Mouse (Mus musculus): ENCODE data around the gene Dpp6. TPM values are rescaled to one million over a fixed set of nuclear protein-coding genes. Genes with fewer than 3 reads are reported as not detected.

Gene Dpp6
- polyA plus RNA-seq, 1 experiment from 2014 or later = 0.51 TPM

GRCm38 (mm10) chr5:27343626-27344025 is 526.6 kb downstream of the Dpp6 start:
- no peak for DNase-seq (ENCODE audit: low spot score)
- no peaks in the 10 kb centered on the region for H3K36me3 ChIP-seq
- 63% methylated on average over 1 of the region's 1 CpGs for WGBS
- H3K27me3 ChIP-seq (ENCODE audit: low read depth, poor library complexity, severe bottlenecking) = no peaks in the 10 kb centered on the region
- H3K27ac ChIP-seq = no peak overlapping the region
- no peak overlapping the region for H3K4me3 ChIP-seq
- no peaks in the 10 kb centered on the region; the same call in 1 of the 2 replicates for H3K4me1 ChIP-seq
- no peaks in the 10 kb centered on the region for H3K9me3 ChIP-seq (replicated peaks)

DNA sequence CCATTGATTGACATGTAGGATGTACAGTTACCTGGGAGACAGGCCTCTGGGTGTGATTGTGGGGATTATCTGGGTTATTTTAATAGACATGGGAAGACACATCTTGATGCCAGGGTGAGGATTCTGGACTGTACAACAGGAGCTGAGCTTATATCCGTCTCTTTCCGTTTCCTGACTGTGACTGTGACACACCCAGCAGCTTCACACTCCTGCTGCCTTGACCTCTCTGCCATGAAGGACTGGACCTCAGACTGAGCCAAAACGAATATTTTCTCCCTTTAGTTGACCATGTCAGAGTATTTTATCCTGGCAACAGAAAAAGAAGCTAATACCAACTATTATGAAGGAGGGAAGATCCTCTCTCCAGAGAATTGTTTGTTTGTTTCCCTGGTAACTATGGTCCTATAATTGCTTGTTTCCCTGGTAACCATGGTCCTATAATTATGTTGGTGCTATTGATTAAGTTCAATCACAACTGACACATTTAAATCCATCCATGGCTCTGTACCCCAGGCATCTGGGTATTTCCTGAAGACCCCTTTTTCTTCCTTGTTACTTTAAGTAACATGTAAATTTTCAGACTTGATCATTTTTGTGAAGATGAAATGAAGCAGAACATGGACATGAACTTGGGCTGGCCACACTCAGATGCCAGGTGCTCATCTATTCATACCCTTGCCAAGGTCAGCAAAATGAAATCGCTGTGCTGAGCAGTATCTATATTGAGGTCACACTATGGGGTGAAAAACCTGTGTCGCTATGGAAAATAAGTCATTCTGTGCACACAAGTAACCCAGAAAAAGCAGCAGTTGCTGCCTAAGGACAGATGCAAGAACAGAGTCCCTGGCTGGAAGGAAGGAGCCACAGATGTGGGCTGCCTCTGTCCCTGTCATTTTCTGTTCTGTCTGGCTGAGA is 531.4 kb downstream of the Dpp6 start:
- WGBS = 85% methylated on average over 5 of the region's 5 CpGs
- Histone ChIP-seq H3K27me3 (ENCODE audit: low read depth, poor library complexity, severe bottlenecking) (no peaks in the 10 kb centered on the region), H3K27ac (no peak overlapping the region), H3K4me3 (no peak overlapping the region), H3K36me3 (no peaks in the 10 kb centered on the region), H3K4me1 (no peaks in the 10 kb centered on the region), H3K9me3 (replicated peaks) (no peaks in the 10 kb centered on the region)
- DNase-seq (ENCODE audit: low spot score) = no peak

DNA sequence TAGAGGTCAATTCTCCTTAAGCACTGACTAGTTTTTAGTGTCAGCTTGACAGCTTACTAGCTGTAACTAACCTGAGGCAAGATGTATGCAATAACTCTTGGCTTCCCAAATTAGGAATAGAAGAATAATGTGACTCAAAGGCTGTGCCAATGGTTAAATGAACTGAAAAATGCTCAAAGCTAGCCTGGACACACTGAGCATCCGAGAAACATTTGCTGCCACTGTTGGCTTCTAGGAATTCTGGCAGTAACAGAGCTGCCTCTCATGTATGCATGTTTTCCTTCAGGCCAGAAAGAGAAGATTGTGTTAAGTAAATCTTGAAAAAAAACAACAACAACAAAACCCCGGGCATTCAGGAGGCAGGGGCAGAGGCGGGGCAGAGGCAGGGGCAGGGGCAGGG is 540.6 kb downstream of the Dpp6 start:
- 69% methylated on average over 3 of the region's 3 CpGs for WGBS
- H3K27me3 ChIP-seq (ENCODE audit: low read depth, poor library complexity, severe bottlenecking) = no peaks in the 10 kb centered on the region

GRCm38 (mm10) chr5:27365946-27366345 is 548.9 kb downstream of the Dpp6 start:
- no peaks in the 10 kb centered on the region for H3K36me3 ChIP-seq
- WGBS = 74% methylated on average over 2 of the region's 2 CpGs
- H3K9me3 ChIP-seq (replicated peaks) = no peaks in the 10 kb centered on the region
- no peak overlapping the region for H3K4me3 ChIP-seq
- no peak overlapping the region for H3K27ac ChIP-seq
- no peaks in the 10 kb centered on the region for H3K4me1 ChIP-seq
- DNase-seq (ENCODE audit: low spot score) = no peak
- no peaks in the 10 kb centered on the region for H3K27me3 ChIP-seq (ENCODE audit: low read depth, poor library complexity, severe bottlenecking)

More for the DNA sequence above, 540.6 kb downstream of the Dpp6 start:
- Histone ChIP-seq H3K36me3 (no peaks in the 10 kb centered on the region), H3K27ac (no peak overlapping the region), H3K4me1 (no peaks in the 10 kb centered on the region), H3K4me3 (no peak overlapping the region), H3K9me3 (replicated peaks) (no peaks in the 10 kb centered on the region)
- no peak for DNase-seq (ENCODE audit: low spot score)

DNA sequence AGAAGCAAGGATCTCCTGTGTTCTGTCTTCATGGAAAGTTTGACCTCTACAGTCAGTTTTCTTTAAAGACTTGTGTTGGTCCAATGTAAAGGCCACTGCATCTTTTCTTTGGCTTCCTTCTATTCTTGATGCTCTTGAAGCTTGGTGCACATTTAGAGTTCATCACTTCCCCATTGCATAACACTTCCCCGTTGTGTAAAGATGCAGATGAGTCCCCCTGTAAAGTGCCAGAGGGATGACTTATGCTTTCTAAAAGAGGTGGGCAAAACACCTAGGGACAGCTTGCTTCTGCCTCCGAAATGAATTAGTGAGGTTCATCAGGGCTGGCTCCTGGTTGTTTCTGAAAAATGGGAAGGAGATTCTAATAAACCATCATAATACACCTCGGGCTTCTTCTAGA is 553.8 kb downstream of the Dpp6 start:
- DNase-seq (ENCODE audit: low spot score) = no peak
- Histone ChIP-seq H3K4me3 (no peak overlapping the region), H3K36me3 (no peaks in the 10 kb centered on the region), H3K27me3 (ENCODE audit: low read depth, poor library complexity, severe bottlenecking) (no peaks in the 10 kb centered on the region), H3K27ac (no peak overlapping the region), H3K4me1 (no peaks in the 10 kb centered on the region), H3K9me3 (replicated peaks) (no peaks in the 10 kb centered on the region)
- 84% methylated on average over 3 of the region's 3 CpGs for WGBS

GRCm38 (mm10) chr5:27373931-27374330 is 556.9 kb downstream of the Dpp6 start:
- H3K27me3 ChIP-seq (ENCODE audit: low read depth, poor library complexity, severe bottlenecking) = no peaks in the 10 kb centered on the region
- WGBS = 88% methylated on average over 1 of the region's 1 CpGs

GRCm38 (mm10) chr5:27375841-27376240 is 558.8 kb downstream of the Dpp6 start:
- no peak overlapping the region for H3K4me3 ChIP-seq
- H3K27me3 ChIP-seq (ENCODE audit: low read depth, poor library complexity, severe bottlenecking) = no peaks in the 10 kb centered on the region
- no peaks in the 10 kb centered on the region for H3K4me1 ChIP-seq
- no peak overlapping the region for H3K27ac ChIP-seq
- 88% methylated on average over 3 of the region's 3 CpGs for WGBS
- DNase-seq (ENCODE audit: low spot score) = no peak
- H3K36me3 ChIP-seq = no peaks in the 10 kb centered on the region
- no peaks in the 10 kb centered on the region for H3K9me3 ChIP-seq (replicated peaks)

More at GRCm38 (mm10) chr5:27373931-27374330, 556.9 kb downstream of the Dpp6 start:
- DNase-seq (ENCODE audit: low spot score) = no peak
- Histone ChIP-seq H3K36me3 (no peaks in the 10 kb centered on the region), H3K4me3 (no peak overlapping the region), H3K4me1 (no peaks in the 10 kb centered on the region), H3K27ac (no peak overlapping the region), H3K9me3 (replicated peaks) (no peaks in the 10 kb centered on the region)

DNA sequence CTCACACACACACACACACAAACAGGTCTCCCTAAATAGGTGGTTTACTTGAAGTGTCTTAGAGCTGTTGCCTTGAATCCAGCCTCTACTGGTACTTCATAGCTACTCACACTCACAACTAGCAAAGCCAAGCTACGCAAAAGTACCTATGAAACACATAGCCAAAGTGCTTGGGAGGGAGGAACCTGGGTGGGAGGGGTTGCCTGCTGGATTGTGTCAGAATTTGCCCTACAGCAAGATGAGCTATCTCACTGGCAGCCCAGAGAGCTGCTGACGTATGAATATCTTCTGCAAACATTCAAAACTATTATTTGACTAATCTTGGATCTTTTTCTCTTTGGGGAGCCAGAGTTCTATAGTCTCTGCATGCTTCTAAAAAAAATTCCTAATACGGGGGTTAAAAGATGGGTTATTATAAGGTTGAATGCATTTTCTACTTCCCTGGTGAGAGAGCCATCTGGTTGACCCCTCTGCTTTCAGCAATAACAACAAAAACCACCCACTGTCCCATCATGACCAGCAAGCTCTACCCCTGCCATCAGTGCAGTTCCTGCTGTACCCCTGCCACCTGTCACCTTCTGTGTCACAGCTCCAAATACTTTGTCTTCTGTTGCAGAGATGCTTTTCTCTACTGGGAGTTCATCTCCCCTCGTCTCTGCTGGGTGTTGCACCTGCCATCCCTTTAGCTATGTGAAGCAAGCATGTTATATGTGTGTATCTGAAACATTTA is 563.8 kb downstream of the Dpp6 start:
- H3K4me3 ChIP-seq = no peak overlapping the region

DNA sequence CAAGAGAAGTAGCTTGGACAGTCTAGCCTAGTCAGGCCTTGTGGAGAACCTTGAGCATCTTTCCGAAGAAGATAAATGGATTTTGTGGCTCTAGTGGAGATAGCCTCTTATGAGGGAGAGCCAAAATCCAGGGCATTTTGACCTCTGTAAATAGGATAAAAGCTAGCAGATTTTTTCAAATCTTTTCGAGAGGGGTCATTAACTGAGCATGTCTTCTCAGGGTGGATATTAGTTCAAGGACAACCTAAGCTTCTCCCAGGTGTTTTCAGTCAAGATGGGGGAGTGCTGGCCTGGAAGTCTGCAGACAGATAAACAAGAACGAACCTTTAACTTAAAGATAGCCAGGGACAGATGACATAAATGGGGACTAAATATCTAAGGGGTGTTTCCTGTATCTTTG is 581.4 kb downstream of the Dpp6 start:
- no peaks in the 10 kb centered on the region for H3K4me1 ChIP-seq
- 85% methylated on average over 3 of the region's 3 CpGs for WGBS
- no peak overlapping the region for H3K27ac ChIP-seq
- no peaks in the 10 kb centered on the region for H3K9me3 ChIP-seq (replicated peaks)
- no peak for DNase-seq (ENCODE audit: low spot score)
- H3K4me3 ChIP-seq = no peak overlapping the region
- H3K27me3 ChIP-seq (ENCODE audit: low read depth, poor library complexity, severe bottlenecking) = no peaks in the 10 kb centered on the region
- no peaks in the 10 kb centered on the region for H3K36me3 ChIP-seq

More for the DNA sequence above, 563.8 kb downstream of the Dpp6 start:
- H3K27ac ChIP-seq = no peak overlapping the region
- WGBS = 88% methylated on average over 4 of the region's 4 CpGs
- no peak for DNase-seq (ENCODE audit: low spot score)
- no peaks in the 10 kb centered on the region for H3K4me1 ChIP-seq
- H3K9me3 ChIP-seq (replicated peaks) = no peaks in the 10 kb centered on the region
- H3K27me3 ChIP-seq (ENCODE audit: low read depth, poor library complexity, severe bottlenecking) = no peaks in the 10 kb centered on the region
- no peaks in the 10 kb centered on the region for H3K36me3 ChIP-seq

GRCm38 (mm10) chr5:27399111-27399510 is 582.1 kb downstream of the Dpp6 start:
- Histone ChIP-seq H3K27ac (no peak overlapping the region), H3K36me3 (no peaks in the 10 kb centered on the region), H3K9me3 (replicated peaks) (no peaks in the 10 kb centered on the region), H3K4me3 (no peak overlapping the region), H3K27me3 (ENCODE audit: low read depth, poor library complexity, severe bottlenecking) (no peaks in the 10 kb centered on the region), H3K4me1 (no peaks in the 10 kb centered on the region)
- DNase-seq (ENCODE audit: low spot score) = no peak

DNA sequence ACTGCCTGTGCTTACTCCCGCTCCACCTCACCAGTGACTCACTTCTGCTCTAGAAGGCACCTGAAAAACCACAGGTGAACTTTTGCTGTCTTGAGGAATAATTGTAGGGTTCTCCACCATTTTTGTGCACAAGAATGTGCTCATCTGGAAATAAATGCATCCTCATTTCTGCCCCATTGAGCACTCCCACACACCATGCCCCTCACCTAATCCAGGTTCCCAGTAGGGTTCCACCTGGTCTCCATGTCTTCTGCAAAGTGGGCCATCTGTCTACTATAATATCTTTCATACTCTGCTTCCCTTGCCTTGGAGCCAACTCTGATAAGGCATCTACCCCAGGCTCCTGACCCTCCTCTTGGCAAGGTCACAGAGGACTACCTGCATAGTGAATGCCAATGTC is 585.6 kb downstream of the Dpp6 start:
- Histone ChIP-seq H3K4me3 (no peak overlapping the region), H3K9me3 (replicated peaks) (no peaks in the 10 kb centered on the region), H3K36me3 (no peaks in the 10 kb centered on the region), H3K4me1 (no peaks in the 10 kb centered on the region), H3K27me3 (ENCODE audit: low read depth, poor library complexity, severe bottlenecking) (no peaks in the 10 kb centered on the region), H3K27ac (no peak overlapping the region)
- no peak for DNase-seq (ENCODE audit: low spot score)
- WGBS = 100% methylated on average over 1 of the region's 1 CpGs

DNA sequence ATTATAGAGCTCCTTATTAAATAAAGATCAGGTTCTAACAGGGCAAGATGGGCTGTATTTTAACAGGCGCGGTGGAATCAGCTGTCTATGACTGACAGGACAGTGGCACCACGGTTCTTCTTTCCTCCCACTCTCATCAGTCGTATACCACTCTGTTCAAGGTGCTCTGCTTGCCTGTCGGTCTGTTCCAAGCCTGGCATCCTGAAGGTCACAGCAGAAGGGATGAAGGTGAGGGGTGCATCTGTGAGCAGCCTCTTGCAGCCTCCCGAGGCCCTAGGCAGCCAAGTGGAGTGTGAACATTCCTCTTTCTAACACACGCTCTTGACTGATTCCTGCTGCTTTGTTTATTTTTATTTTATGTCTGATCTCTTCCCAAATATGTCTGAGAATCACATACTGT is 591.9 kb downstream of the Dpp6 start:
- Histone ChIP-seq H3K4me3 (no peak overlapping the region), H3K9me3 (replicated peaks) (no peaks in the 10 kb centered on the region), H3K27me3 (ENCODE audit: low read depth, poor library complexity, severe bottlenecking) (no peaks in the 10 kb centered on the region), H3K27ac (no peak overlapping the region), H3K4me1 (no peaks in the 10 kb centered on the region), H3K36me3 (no peaks in the 10 kb centered on the region)
- DNase-seq (ENCODE audit: low spot score) = no peak
- 87% methylated on average over 7 of the region's 7 CpGs for WGBS

GRCm38 (mm10) chr5:27413023-27413422 is 596.0 kb downstream of the Dpp6 start:
- H3K27me3 ChIP-seq (ENCODE audit: low read depth, poor library complexity, severe bottlenecking) = no peaks in the 10 kb centered on the region
- H3K27ac ChIP-seq = no peak overlapping the region
- H3K4me1 ChIP-seq = no peaks in the 10 kb centered on the region
- H3K4me3 ChIP-seq = no peak overlapping the region
- no peaks in the 10 kb centered on the region for H3K36me3 ChIP-seq
- H3K9me3 ChIP-seq (replicated peaks) = no peaks in the 10 kb centered on the region
- no peak for DNase-seq (ENCODE audit: low spot score)
- 83% methylated on average over 3 of the region's 3 CpGs for WGBS

Data from limb, embryonic 10.5 days (tissue).